Mouse (Mus musculus) spleen, postnatal 36 days (tissue): ENCODE measurements at regions not wholly inside any gene's neighbourhood (a gene's known extent, or its start where the extent isn't known, plus 50 kb on each side); places are given as distances from the start of the nearest gene placed in this dataset.
A peak's percentile ranks its signal among the peaks of the same experiment; 100 is the strongest.

Experiments
- DNase-seq, 2 experiments: peaks; one replicate each; pipeline ENCODE4 v3.0.0; 2022; ENCODE audit warnings: low spot score in 2 of 2, mixed read lengths in 1 of 2

DNA sequence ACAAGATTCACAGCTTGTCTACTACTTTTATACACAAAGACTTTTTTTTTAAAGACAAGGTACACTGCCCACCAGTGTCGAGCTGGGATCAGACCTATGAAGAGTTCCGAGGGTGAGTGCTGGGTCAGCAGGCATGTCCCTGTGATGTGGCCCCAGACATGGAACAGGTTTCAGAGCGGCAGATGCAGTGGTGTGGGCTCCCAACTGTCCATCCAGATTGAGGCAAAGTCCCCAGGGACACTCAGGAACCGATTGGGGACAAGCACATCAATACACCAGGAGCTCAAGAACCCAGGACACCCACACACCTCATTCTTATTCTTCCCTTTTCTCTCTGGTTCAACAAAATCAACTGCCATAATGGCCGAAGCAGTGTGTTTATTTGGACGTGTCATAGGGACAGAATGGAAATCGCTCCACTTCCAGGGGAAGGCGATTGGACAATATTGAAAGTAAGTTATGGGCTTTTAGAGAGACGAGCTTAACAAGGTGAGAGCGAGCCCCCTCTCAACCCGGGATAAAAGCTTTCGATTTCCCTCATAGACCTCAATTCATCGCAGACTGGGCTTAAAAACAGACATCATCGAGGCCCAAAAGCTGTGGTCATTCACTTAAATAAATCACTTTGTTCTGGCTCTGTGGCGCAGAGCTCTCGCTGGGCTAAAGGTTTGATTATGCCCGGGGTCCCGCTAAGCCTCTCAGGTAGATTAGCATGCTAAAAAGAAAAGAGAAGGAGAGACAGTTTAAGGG is 127.6 kb upstream of the Zdhhc25 start:
- no peak for DNase-seq

DNA sequence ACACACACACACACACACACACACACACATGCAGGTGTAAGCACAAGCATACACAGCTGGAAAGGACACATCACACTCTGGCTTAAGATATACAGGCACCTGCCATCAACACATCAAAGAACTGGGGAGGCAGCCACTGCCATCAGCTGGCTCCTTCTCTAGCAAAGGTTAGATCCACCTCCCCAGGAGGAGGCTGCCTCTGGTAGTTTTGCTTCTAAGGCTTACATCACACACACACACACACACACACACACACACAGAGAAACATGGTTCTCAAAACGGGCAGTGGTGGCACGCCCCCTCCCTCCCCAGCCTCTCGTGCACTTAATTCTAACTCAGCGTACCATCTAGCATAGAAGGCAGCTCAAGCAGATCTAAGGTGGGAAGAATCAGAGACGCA is 126.9 kb upstream of the Zdhhc25 start:
- no peak for DNase-seq

- DNase-seq, result no peak
These were observed 116.6 kb upstream of the Zdhhc25 start for GRCm38 (mm10) chr15:88483471-88483870.

- DNase-seq, result no peak
These were observed 110.4 kb upstream of the Zdhhc25 start for GRCm38 (mm10) chr15:88489715-88490114.

DNA sequence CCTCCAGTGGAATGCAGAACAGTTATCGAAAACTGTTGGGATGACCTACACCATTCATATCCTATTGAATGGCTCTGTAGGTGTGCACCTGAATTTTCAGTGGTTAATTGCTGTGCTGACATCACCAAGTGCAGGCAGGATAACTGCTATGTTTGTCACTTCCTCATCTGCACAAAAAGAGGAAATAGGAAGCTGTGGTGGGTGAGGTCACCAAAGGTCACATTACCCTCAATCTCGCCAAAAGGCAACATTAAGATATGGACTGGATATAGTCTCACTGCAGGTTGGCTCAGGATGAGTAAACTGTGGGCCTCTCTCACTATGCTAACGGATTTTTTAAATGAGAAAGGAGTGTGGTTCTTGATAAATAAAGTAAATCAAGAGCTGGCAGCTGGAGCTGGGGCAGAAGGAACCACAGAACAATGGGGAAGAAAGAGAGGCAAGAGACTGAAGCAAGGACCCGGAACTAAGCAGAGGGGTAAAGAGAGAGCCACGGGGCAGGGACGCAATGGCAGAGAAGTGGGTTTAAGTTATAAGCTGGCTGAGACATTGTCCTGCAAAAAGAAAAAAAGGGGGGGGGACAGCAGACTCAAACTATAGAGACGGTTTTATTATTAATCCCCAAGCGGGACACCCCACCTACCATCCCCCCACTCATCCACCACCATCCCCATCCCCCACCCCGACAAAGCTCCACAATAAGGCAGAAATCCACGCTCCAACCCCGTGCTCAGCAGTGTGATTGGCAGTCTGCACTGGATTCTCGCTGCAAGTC is 109.6 kb upstream of the Zdhhc25 start:
- DNase-seq, result peak; percentile 46 to 48

DNA sequence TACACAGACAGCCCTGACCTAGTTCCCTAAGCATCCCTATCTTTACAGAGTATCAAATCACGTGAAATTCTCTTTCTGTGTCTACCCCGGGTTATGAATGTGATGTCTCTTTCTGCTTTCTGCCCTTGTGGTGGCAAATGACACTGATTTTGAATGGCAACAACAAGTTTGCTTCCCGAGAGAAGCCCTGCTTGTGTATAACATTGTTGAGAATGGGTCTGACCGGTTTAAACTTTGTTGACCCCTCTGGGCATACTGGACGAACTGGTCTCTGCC is 109.1 kb upstream of the Zdhhc25 start:
- no peak for DNase-seq

DNA sequence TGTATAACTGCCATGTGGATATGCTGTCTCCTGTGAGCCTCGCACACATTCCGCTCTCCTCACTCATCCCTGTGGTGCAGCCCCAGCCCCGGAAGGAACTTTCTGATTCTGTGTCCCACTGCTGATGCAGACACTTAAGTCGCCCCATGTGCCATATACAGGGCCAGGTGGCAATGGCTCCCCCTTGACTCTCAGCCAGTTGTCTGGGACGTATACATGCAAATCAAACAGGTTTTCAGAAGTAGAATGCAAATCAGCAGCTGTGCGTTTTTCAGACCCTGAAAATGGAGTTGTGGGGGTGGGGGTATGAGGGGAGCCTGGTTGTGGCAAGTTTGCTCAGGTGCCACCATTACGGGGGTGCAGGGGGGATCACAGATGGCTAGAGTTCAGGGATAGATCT is 102.1 kb upstream of the Zdhhc25 start:
- DNase-seq, result no peak

- no peak for DNase-seq
These were observed 97.8 kb upstream of the Zdhhc25 start for GRCm38 (mm10) chr15:88502311-88502710.

DNA sequence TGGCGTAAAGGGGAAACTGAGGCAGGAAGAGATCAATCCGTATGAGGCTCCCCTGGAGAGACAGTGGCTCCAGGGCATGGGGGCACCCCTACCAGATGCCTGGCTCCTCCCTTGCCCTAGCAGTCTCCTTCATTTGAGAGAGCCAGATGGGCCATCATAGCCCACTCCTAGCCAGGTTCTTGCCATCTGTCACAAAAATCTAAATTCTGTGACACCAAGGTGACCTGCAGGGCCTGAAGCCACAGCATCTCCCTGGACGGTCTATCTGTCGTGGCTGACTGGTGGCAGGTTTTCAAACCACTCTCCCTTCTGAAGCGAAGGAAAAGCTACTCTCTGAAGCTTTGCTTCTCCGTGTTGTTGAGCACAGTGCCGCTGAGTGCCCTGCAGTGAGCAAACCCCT is 96.2 kb upstream of the Zdhhc25 start:
- no peak for DNase-seq

DNA sequence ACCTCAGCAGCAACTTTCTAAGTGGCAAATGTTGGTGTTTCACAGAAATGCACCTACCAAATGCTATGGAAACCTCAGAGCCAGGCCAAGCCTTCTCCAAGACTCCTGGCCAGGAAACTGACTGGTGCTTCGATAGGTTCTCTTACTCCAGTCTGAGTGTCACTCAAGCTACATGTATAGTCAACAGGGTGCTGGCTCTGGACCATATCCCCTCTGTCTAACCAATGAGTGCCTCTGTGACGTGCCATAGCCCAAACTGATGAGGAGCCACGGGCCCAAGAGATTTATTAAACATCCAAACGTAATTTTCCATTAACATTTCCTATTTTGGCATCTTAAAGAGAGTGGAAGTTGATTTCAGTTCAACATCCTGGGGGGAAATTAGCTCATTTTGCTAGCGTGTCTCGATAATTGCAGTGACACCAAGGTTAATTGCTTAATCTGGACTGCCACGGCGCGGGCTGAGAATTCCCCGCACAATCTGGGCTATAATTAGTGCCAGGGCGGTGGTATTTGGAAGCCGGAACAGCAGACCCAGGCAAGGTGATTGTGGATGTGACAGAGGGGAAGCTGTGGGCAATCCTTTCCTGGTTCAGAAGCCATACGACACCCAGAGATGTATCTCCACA is 94.5 kb upstream of the Zdhhc25 start:
- DNase-seq, result no peak

GRCm38 (mm10) chr15:88507886-88508285 is 92.2 kb upstream of the Zdhhc25 start:
- no peak for DNase-seq

- DNase-seq, result no peak
These were observed 91.1 kb upstream of the Zdhhc25 start for GRCm38 (mm10) chr15:88508971-88509370.

- DNase-seq, result no peak
These were observed 90.5 kb upstream of the Zdhhc25 start for GRCm38 (mm10) chr15:88509626-88510025.

- no peak for DNase-seq
These were observed 86.0 kb upstream of the Zdhhc25 start for GRCm38 (mm10) chr15:88514091-88514490.

DNA sequence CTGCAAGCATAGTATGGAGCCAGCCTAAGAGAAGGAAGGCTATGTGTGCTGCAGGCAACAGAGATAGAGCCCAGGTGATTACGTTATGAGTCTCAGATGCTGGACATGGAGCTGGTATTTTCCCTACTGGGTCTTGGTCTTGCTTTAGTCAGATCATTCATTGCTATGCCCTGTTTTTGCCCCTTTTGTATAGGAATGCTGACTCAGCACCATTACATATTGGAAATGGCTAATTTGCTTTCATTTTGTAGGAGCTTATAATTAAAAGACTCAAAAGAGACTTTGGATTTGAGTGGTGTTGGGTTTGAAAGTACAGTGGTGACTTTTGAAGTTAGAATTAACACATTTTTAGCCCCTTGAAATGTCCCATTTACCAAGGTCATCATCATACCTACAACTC is 68.9 kb upstream of the Zdhhc25 start:
- DNase-seq, result no peak

DNA sequence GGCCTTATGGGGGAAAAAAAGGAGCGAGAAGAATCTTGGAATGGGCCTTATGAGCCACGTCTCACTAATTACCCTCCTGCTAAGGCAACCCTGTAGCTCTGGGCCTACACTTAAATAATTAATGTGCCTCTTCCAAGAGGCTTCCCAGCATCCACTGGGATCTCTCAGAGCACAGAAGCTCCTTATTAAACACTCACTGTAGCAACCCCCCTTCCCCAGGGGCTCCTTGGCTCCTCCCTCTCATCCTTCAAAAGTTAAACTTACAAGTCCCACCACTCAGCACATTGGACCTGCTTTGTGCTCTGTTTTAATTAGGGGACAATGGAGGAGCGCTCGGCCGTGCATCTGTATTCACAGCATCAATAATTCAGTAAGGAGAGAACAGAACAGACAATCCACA is 68.1 kb upstream of the Zdhhc25 start:
- no peak for DNase-seq

DNA sequence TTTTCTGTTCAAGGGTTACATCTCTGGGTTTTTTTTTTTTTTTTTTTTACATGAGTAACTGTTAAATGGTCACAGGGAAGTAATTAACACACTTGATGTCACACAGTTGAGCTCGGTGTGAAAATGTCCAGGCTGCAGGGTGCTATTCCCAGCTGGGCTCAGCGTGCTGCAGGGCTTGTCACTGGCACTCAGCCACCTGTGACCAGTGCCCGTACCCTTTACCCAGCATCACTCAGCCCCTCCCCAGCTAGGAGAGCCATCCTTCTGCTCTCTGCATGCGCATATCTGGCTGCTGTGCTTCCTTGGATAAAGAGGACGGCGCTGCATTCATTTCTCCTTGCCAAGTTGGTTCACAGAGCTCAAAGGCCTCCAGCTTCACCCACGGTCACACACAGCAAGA is 66.7 kb upstream of the Zdhhc25 start:
- no peak for DNase-seq

DNA sequence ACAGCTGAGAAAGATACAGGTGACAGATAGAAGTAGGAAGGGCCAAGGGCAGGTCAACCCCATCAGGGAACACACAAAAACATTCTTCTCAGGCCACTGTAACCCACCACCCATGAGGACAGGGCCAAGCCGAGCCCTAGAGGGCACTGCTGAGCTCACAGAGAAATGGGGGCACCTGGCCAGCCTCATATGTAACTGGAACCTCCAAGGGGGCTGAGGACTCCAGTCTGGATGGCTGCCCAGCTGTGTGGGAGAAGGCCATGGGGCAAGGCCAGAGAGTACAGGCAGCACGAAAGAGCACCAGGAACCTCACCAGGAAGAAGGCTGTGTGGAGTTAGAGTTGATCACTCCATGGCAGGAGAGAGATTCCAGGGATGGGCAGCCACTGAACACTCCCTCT is 64.6 kb upstream of the Zdhhc25 start:
- no peak for DNase-seq

- DNase-seq, result no peak
These were observed 62.9 kb upstream of the Zdhhc25 start for GRCm38 (mm10) chr15:88537190-88537589.

GRCm38 (mm10) chr15:88542567-88542966 is 57.5 kb upstream of the Zdhhc25 start:
- DNase-seq, result no peak

DNA sequence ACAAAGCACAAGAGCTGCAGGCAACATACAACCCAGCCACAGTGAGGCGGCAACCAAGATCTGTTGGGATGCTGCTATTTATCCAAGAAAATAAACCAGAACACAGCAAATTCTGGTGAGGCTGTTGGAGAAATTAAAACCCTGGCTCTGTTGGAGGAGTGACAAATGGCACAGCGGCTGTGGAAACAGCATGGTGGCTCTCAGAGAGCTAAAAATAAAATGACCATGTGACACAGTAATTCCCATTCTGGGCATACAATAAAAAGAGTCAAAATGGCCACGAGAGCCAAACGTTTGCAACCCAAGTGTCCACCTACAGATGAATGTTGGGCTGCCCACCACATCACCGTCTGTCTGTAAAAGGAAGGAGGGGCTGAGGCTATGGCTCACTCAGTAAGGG is 55.9 kb upstream of the Zdhhc25 start:
- no peak for DNase-seq

- DNase-seq, result no peak
These were observed 51.8 kb upstream of the Zdhhc25 start for GRCm38 (mm10) chr15:88548261-88548660.
